Mouse (Mus musculus): Measurements from ENCODE around the gene Smim24.

Gene Smim24

DNA sequence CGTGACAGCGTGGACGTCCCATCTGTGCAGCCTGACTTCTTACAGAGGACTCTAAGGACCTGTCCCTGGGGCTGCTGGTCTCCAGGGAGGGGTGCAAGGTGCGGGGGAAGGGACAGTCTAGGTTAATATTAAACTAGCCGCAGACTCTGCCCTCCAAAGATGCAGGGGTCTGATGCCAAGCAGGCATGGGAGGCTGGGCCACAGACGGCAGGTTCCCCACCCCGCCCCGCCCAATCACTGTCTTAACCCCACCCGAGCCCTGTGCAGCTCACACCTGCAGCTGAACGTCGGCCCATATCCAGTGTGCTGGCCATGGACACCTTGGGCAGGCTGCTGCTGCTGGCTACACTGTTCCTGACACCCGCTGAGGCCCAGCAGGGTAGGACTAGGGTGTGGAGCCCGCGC, at the start of gene Smim24:
TSS of gene Smim24 (plus strand) at position 271 of the 405 bp plus-strand sequence.
- no peak for DNase-seq (ENCODE audit: low read depth)

DNA sequence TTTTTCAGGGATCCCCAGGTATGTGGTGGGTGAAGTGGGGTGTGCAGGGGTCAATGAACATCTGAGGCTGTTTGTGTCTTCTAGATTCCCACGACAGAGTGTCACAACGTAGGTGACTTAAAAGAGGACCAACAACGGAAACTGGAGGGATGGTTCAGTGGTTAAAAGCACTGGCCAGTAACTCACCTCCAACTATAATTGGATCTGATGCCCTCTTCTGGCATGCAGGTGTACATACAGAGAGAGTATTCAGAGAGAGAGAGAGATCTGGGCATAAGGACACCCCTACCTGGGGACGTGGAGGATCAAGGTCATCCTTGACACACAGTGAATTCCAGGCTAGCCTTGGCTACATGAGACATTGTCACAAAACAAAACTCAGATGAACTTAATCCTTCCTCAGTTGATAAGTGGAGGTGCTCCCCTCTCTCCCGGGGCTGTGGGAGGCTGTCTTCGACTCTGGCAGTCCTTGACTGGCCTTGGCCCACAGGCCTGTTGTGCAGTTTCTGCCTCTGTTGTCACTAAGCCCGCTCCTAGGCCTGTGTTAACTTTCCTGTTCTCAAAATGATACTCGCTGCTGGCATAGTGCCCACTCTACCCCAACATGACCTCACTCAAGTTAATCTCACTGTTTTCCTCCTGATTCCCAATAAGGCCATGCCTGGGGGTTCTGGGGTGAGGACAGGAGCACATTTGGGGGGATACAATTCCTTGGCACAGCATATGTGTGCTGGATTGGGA, 48.3 kb upstream of the Smim24 start:
- peak; percentile 67 for DNase-seq (ENCODE audit: low read depth)

DNA sequence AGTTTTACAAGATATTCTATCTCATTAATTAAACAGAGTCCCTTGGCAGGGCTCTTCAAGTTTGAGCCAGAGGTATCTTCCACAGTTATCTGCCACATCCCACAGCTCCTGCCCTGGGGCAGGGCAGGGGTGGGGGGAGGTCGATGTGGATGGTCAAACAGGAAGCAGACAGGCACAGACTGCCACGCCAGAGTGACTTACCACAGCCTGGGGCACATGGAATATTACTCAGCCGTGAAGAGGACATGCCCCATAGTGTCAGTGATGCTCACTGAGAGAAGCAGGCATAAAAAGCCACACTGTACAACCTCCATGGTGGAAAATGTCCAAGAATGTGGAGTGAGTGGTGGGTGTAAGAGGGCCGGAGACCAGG, 47.7 kb upstream of the Smim24 start:
- no peak for DNase-seq (ENCODE audit: low read depth)

DNA sequence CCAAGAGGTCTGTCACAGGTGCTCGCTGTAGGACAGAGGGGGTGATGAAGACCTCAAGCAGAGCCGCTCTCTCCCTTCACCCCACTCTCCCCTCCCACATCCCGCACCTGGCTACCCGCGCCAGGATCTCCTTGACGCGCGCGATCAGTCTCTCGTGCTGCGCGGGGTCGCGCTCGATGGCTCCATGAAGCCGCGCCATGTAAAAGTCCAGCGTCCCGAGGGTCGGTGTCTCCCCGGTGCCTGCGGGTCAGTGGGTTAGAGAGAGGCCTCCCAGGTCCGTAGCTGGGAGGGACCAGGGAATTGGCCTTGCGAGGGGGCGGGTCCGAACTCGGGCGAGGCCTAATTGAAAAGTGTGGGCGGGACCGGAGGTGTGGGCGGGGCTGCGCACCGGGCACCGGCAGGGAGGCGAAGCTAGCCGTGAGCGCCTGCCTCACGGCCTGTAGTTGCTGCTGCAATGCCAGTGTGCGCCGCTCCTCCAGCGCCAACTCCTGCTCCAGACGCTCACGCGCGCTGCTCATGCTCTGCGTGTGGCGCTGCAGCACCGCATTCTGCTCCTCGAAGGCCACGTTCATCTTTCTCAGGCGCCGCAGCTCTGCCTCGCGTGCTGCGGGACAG, 46.3 kb upstream of the Smim24 start:
- DNase-seq (ENCODE audit: low read depth), result peak; percentile 68

DNA sequence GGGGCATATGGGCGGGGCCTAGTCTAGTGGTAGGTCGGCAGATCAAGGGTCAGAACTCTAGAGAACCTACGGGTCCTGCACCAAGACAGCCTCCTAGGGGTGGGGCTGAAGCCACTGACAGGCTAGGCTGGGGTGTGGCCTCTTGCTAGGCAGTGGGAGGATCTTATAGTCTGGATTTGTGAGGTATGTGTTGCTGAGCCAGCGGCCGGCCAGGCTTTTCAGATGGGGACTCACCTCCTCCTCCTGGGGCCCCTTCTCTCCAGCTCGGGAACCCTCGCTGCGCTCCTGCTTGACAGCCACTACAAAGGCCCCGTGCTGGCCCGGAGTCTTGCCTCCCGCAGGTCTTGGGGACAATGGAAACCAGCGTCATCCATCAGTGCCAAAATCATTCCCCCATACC, 43.7 kb upstream of the Smim24 start:
- peak; percentile 69 for DNase-seq (ENCODE audit: low read depth)

DNA sequence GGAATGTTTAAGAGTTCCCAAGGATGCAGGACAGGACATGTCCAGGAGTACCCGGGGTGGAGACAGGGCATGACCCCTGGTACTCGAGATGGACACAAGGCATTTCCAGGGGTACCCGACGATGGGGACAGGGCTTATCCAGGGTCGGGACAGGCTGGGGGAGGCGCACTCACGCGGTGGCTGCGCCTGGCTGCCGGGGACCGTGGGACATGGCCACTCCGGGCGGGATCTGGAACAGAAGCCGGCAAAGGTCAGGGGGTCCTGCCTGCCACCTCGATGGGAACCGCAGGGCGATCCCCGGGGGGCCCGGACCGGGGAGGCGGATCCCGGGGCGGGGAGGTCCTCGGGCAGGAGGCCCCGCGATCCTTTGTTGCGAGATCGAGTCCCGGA, 42.9 kb upstream of the Smim24 start:
- no peak for DNase-seq (ENCODE audit: low read depth)

DNA sequence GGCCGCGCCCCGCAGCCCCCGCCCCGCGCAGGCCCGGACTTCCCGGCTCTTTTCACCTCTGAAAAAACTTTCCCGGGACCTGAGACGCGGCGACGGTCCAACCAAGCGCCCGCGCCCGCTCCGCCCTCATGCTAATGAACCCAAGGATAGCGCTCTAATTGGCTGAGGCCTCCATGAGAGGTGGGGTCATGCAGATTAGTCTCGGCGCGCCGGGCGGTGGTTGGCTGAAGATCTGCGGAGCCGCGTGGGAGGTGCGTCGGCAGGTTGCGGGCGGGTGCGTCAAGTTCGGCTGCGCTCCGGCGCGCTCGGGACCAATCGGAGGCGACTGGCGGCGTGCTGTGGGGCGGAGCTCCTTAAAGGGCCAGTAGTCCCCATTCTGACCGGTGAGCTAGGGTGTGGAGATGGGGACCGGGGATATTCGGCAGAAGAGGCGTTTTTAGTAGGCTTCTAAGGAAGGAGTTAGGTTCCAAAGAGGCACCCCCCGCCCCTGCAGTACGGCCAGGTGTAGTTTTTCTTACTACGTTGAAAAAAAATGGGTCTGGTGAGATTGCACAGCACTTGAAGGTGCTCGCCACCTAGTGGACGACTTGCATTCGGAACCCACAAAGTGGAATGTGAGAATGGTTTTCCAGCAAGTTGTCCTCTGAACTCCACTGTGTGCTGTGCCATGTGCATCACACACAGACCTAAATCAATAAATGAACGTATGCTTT, 42.3 kb upstream of the Smim24 start, which contains the start of gene Hmg20b:
TSS of gene Hmg20b (minus strand) at position 130 of the 713 bp plus-strand sequence.
- DNase-seq (ENCODE audit: low read depth), result peak; percentile 99

DNA sequence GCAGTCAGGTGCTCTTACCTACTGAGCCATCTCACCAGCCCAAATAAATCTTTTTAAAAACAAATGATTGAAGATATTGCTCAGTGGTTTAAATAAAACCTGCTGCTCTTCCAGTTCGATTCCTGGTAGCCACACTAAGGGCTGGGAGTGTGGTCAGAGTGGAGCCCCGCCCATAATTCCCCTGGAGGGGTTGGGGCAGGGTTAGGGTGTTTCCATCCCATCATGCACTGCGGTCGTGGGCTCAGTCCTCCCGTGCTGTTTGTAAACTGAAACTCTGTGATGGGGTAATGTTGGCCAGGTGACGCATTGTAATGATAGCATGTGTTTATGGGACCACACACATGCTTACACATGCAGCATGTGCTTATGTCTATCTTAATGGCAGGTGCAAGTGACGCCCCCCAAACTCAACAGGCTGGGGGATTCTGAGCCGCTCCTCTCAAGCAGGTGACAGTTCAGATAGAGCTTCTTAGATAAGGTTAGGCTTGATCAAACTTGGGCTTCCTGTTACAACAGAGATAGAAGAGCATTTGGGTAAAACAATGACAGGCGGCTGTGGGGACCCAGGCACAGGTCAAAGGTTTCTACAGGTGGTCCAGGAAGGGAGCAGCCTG, 41.1 kb upstream of the Smim24 start:
- peak; percentile 91 for DNase-seq (ENCODE audit: low read depth)

DNA sequence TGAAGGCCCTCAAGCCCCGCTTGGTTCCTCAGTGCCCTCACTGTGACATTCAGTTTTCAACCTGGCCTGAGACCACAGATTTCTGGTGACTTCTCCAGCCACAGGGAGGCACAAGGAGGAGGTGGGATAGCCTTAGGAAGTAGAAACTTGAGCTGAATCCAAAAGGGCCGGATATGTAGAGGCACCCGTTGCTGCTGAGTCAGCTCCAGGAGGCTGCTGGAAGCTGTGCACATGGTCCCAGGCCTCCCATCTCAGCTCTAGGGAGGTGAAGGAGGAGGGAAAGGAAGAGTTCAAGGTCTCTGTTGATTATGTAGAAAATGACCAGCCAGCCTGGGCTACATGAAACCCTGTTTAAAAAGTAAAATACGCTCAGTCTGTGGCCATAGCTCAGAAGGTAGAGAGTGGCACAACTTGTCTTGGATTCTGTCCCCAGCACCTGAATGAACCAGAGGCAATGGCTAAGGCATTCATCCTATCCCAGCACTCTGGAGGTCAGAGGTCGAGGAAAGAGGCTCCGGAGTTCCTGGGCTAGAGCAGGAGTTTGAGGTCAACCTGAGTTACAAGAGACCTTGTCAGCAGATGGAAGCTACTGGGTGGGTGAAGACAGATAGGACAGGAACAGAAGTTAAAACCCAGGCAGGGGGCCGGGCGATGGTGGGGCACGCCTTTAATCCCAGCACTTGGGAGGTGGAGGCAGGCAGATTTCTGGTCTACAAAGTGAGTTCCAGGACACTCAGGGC, 37.9 kb upstream of the Smim24 start:
- DNase-seq (ENCODE audit: low read depth), result no peak

DNA sequence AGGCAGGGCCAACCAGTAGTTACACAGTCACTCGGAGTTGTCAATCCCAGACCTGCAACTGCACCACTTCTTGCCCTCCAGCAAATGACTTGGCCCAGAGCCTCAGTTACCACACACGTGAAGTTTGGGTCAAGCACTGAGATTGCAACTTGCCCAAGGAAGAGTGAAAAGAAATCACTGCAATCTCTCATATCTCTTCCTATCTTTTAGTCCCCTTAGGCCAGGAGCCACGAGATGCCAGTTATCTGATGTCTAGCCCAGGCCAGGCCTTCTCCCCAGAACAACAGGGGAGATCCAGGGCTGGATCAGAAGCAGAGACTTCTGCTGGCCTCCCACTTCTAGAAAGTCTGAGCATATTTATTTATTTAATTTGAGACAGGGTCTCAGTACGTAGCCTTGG, 37.3 kb upstream of the Smim24 start:
- no peak for DNase-seq (ENCODE audit: low read depth)

DNA sequence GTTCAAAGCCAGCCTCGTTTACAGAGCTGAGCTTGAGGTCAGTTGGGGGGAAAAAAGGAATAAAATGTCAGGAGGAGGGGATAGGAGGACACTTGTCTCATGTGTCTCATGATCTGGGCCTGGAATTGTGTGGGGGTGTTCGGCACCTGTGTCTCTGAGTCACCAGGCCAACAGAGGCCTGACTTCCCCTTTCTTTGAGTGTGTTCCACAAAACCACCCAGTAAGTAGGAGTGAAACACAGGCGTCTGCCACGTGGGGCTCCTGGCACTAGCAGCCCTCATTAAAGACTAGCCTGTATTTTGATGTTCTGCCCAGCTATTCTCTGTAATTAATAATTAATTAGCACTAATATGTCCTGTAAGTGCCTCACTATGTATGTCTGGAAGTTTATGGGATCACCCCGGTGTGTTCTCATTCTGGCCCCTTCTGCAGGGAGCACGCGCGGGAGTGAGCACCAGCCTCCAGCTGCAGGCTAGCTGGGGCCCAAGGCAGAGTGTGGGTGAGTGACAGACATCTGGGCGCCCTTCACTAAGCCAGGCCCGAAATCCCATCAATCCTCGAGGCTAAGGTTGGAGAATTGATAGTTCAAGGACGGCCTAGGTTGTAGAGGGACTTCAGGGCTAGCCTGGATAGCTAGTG, 36.4 kb upstream of the Smim24 start:
- no peak for DNase-seq (ENCODE audit: low read depth)

DNA sequence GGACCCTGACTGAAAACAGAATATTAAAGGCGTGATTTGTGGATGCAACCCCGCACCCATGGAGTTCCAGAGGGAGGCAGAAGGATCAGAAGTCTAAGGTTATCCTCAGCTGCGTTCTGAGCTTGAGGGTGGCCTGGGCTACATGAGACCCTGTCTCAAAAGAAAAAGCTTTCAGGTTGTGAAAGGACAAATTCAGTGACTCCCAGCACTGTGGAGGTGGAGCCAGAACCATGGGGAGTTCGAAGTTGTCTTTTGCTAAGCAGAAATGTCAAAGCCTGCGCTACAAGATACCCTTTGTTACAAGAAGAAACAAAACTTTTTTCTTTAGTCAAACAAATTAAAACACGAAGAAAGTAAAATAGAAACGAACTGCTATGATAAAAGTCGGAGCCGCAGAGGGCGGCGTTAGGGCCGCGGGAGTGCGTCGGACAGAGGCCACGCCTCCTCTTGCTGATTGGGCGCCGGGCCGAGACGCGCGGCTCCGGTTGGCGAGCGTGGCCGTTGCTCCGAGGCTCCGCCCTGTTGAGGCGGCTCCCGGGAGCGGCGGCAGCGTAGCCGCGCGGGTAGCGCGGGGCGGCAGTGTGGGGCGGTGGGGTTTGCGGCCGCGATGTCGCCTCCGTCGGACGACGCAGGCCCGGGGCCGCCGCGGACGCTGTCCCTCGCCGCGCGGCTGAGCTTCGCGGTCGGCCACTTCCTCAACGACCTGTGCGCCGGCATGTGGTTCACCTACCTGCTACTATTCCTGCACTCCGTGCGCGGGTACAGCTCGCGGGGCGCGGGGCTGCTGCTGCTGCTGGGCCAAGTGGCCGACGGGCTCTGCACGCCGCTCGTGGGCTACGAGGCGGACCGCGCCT, 35.6 kb upstream of the Smim24 start, which contains the start of gene Mfsd12:
TSS of gene Mfsd12 (plus strand) at position 501 of the 854 bp plus-strand sequence.
- DNase-seq (ENCODE audit: low read depth), result peak; percentile 94

DNA sequence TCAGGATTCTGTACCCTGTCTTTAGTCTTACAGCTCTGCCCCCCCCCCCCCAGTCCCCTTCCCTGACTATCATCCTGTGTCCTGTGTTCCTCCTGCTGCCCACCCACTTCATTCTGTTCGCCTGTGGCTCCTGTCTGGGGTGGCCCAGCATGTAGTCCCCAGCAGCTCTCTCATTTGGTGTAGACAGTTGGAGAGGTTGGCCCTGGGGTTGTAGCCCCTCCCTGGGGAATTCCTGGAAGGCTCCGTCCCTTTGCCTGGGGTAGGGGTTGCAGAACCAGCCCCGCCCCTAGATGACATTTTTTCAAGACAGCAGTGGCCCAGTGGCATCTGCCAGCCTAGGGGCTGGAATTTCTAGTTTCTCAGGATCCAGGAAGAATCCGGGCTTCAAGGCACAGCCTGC, 34.6 kb upstream of the Smim24 start:
- no peak for DNase-seq (ENCODE audit: low read depth)

DNA sequence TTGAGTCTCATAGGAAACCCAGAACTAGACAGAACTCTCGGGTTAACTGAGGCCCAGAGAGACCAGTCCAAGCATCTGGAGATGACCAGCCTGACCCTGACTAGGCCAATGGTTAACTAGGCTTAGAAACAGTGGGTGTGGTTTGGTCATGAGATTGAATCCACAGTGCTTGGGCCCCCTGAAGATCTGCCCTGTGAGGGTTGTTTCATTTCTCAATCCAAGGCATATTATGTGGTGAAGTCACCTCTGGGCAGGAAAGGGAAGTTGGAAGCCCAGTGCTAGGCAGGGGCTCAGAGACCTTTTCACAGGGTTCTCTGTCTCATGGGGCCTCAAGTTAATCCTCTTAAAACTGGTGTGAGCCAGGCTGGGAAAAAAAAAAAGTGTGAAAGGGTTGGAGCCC, 34.0 kb upstream of the Smim24 start:
- no peak for DNase-seq (ENCODE audit: low read depth)

DNA sequence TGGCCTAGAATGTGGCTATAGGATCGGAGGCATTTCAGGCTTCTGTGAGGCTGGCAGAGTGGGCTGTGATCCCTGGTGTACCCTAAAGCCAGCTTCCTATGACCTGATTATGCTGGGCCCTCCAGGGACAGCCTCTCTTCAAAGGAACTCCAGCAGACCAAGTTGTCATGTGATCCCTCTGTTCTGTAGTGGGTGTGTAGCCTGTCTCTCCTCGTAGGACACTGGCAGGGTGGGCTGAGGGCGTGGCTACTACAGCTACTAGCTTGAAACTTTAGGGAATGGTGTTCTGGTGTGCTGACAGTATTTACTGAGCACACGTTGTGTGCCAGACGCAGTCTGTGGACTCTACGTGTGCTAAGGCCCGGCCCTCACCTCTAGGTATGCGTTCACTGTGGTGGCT, 32.1 kb upstream of the Smim24 start:
- DNase-seq (ENCODE audit: low read depth), result no peak

DNA sequence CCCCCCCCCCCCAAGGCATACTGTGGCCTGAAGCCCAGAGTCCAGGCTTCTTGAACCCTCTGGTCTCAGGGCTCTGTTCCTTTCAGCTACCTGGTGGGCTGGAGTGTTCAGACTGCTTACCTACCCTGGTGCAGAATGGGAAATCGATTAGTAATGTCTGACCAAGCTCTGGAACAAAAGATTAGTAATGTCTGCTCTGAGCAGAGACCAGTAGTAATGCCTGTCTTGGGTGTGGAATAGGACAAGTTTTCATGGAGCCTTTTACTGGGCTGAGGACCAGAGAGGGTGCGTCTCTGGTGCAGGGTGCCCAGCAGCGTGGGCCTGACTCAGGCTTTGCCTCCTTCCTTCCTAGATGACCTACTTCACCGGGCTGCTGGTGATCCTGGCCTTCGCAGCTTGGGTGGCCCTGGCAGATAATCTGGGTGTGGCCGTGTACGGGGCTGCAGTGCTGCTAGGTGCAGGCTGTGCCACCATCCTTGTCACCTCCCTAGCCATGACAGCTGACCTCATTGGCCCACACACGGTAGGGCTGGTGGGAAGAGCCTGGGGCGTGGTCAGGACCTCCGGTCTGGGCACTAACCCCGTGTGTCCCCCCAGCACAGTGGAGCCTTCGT, 30.4 kb upstream of the Smim24 start:
- DNase-seq (ENCODE audit: low read depth), result no peak

DNA sequence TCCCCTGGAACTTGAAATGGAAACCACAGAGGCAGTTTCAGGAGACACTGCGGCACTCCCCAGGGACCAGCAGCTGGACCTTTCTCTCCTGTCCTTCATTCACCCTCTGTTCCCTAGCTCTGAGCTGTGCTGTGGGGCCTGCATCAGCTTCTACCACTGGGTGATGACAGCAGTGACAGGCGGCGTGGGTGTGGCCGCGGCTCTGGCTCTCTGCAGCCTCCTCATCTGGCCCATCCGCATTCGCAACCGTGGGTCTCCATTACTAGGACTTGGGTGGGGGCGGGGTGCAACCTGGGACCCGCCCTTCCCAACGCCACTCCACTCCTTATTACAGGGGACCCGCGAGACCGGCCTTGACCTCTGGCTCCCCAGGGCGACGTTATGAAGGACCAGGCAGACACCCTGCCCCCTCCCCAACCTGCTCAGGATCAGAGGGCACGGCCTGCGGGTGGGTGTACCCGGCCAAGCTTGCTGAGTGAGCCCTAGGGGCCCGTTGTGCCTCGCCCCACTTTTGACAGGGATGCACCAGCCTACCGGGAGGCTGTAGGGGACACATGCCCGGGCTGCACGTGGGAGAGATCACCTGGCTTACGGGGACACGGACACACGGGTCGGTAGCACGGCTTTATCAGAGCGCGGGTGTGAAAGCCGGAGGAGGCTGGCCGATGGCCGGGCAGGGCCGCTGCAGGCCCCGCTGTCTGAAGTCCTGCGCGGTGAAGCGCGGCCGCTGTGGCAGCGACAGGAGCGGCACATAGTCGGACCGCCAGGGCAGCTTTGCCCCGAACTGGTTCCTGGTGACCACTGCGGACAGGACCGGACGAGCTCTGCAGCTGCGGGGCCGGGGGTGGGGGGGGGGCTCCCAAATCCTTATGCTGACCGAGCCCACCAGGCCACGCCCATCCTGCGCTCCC, 29.2 kb upstream of the Smim24 start:
- DNase-seq (ENCODE audit: low read depth), result no peak

DNA sequence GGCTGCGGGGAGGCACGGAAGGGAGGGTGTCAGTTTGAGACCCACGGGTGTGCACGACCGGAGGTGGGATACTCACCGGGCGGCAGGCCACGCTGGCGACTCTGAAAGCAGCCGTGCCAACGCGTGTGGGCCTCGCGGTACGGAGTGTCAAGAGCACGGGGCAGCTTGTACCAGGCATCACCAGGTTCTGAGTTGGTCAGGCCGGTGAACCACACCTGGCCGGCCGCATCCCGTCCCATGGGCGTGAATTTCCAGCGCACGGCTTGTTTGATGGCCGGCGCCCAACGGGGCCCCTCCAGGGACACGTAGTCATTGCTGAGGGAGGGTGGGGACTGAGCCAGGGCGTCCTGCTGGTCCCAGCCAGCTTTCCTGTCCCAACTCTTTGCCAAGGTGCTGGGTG, 28.2 kb upstream of the Smim24 start:
- no peak for DNase-seq (ENCODE audit: low read depth)

DNA sequence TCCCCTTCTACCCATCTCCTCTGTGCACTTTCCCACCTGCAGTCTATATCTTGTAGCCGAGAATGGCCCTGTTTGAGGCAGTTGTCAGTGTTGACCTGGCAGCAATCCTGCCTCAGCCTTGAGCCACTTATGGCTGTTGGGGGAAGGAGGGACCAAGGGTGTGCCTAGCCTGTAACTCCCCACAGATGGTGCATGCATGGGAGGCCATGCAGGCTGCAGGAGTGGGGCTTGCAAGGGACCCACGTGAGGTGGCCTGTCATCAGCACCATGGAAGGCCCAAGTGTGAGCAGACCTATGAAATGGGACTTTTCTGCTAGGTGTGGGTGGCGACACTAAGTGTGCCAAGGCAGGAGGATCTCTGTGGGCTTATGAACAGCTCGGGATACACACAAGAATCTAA, 27.8 kb upstream of the Smim24 start:
- DNase-seq (ENCODE audit: low read depth), result no peak

Data from induced T-regulatory cell, adult 2 months (primary cell).